Mouse (Mus musculus) cerebellum, adult 2 months (tissue): ENCODE results near the gene Tmeff1. TPM values are rescaled to one million over a fixed set of nuclear protein-coding genes. Genes with fewer than 3 reads are reported as not detected.
A peak's percentile ranks its signal among the peaks of the same experiment; 100 is the strongest.

Experiments used
- DNase-seq, 2 experiments: peaks; one replicate each; pipeline ENCODE4 v3.0.0; 2021
- H3K27ac ChIP-seq: fragments of 200-500 bp; 2 replicates; pipeline ENCODE4 v1.5.1; 2012; ENCODE audit warnings: low read length, control low read depth, inconsistent platforms; ENCODE audit not compliant: insufficient read depth
- H3K27me3 ChIP-seq: fragments of 200-500 bp; 2 replicates; pipeline ENCODE4 v1.6.1; 2012; ENCODE audit warnings: inconsistent platforms, mild to moderate bottlenecking, low read length, moderate library complexity; ENCODE audit not compliant: control insufficient read depth, insufficient read depth
- H3K4me1 ChIP-seq: fragments of 200-500 bp; 2 replicates; pipeline ENCODE4 v1.6.1; 2011; ENCODE audit warnings: low read length; ENCODE audit not compliant: control insufficient read depth, insufficient read depth
- H3K4me3 ChIP-seq: fragments of 200-500 bp; replicated peaks from 2 replicates; pipeline ENCODE3; 2011; ENCODE audit warnings: mild to moderate bottlenecking, low read depth, low read length, control low read depth; ENCODE audit not compliant: insufficient read depth
- CTCF ChIP-seq: fragments of 200-500 bp; IDR thresholded peaks from 2 replicates; pipeline ENCODE4 v1.5.1; 2011; ENCODE audit warnings: low read depth, mild to moderate bottlenecking, control low read depth, low read length, moderate library complexity, borderline replicate concordance; ENCODE audit not compliant: insufficient read depth
- POLR2A ChIP-seq: fragments of 200-500 bp; IDR thresholded peaks from 2 replicates; pipeline ENCODE4 v1.6.1; 2011; ENCODE audit warnings: low read length, control low read depth, borderline replicate concordance; ENCODE audit not compliant: insufficient read depth
- WGBS: fragments of 180-500 bp; shearing (Covaris S2); methylation state at CpG from one replicate; pipeline ENCODE4 v1.1.7; 2018; 5-methylcytosine and 5-hydroxymethylcytosine counted together
- polyA plus RNA-seq: library from polyadenylated mRNA; depleted of rRNA; stranded (reverse); fragments of >200 nt; gene quantifications from 2 replicates; pipeline ENCODE4 v1.2.3, GENCODE M21; 2012

Gene Tmeff1
- polyA plus RNA-seq, 1 experiment = 74.5 TPM

DNA sequence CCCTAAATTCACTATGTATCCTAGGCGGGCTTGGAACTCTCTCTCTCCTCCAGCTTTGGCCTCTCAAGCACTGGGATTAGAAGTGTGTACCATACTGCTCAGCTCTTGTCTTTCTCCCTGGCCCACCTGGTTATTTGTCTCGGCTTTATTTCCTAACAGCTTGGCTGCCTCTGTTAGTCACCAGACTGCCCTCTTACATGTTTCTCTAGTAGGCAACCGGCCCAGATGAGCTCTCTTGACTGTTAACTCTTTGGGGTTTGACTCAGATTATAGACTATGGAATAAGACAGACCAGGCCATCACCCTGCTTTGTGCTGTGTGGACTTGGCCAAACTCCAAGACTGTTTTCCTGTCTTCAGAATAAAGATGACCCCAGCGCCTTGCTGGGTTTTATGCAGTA is 6.6 kb upstream of the Tmeff1 start:
- no peak for TF ChIP-seq CTCF
- TF ChIP-seq POLR2A = no peak
- no peaks in the 10 kb centered on the region for H3K27me3 ChIP-seq
- H3K4me3 ChIP-seq = no peak overlapping the region
- no peaks in the 10 kb centered on the region for H3K4me1 ChIP-seq
- DNase-seq = no peak
- WGBS = 42% methylated on average over 4 of the region's 4 CpGs
- H3K27ac ChIP-seq = no peak overlapping the region

DNA sequence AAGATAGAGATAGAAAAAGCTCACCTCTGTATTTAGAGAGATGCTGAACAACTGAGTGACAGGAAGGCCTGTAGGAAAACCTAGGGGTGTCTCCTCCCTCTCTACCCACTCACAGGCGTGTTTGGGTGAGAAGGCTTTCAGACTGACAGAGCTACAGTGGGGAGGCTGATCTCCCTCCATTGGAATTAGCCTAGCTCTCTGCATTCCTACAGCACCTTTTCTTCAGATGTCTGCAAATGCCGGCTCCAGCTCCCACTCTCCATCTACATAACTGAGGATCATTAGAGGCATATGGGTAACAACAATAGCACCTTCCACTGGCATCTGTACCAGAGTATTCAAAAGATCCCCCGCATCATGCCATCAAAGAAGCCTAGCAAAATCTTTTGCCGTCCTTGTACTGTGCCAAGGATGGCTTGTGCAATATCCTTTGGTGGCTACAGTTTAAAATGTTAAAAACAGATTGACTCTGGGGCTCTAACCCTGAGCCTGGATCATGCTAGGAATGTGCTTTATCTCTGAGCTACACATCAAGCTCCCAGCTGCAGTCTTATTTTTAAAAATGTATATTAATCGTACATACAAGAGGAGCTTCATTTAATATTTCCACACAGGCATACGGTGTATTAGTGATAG is 5.4 kb upstream of the Tmeff1 start:
- no peaks in the 10 kb centered on the region for H3K27me3 ChIP-seq
- TF ChIP-seq POLR2A = no peak
- no peak for TF ChIP-seq CTCF
- H3K4me1 ChIP-seq = no peaks in the 10 kb centered on the region
- 87% methylated on average over 6 of the region's 6 CpGs for WGBS
- DNase-seq = no peak
- no peak overlapping the region for H3K4me3 ChIP-seq
- no peak overlapping the region for H3K27ac ChIP-seq

DNA sequence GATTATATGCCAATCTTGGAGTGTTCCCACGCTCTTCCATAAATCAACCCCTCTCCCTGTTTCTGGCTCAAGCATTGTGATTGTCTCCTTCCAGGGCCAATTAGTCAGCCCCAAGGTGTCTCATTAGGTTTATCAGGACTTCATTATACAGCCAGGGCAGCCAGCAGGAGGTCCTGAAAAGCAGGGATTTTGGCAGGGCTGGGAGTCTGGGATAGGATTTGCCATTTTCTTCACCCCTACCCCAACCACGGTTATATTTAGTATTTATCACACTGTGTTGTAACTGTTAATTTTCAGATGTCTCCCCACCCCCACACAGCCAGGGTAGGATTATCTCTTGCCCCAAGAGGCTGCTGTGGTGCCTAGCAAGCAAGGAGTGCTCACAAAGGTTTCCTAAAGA is 3.8 kb upstream of the Tmeff1 start:
- H3K27me3 ChIP-seq = peaks cover 2% of the 10 kb centered on the region; the same call in 1 of the 2 replicates
- no peak overlapping the region for H3K27ac ChIP-seq
- TF ChIP-seq POLR2A (no peak), CTCF (no peak)
- no peak for DNase-seq
- H3K4me3 ChIP-seq = no peak overlapping the region
- H3K4me1 ChIP-seq = peaks cover 5% of the 10 kb centered on the region; the same call in 1 of the 2 replicates
- 26% methylated on average over 2 of the region's 2 CpGs for WGBS

DNA sequence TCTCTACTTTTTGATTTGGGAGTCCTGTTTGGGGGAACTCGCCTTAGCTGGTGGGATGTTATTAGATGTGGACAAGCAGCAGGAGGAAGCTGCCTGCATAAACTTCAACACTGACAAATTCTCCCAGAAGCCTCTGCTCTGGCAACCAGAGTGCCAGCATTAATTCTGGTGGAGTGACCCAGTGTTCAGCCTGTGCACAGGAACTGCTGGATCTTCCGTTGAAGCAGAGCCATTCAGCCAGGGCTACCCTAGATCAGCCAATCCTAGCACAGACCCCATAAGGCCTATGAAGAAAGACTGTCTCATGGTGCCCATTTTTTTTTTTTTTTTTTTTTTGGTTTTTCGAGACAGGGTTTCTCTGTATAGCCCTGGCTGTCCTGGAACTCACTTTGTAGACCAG is 3.0 kb upstream of the Tmeff1 start:
- H3K27ac ChIP-seq = no peak overlapping the region
- WGBS = 55% methylated on average over 3 of the region's 3 CpGs

DNA sequence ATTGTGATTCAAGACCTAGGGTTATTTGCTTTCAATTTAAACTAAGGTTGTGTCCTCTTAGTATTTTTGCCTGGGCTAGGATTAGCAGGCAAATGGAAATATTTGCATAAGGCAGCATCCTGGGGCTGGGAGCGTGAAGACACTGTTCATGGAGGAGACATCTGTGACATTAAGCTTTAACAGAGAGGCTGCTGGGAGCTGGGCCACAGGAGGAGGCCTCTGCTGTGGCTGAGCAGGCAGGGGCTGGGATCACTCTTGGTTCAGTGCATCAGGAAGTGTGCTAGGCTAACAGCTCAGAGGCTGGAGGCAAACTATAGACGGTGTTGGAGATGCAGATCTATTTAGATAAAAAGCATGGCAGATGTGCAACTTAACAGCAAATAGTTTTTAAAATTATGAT is 2.0 kb upstream of the Tmeff1 start:
- no peak for DNase-seq
- TF ChIP-seq CTCF = no peak
- TF ChIP-seq POLR2A = no peak
- peaks cover 2% of the 10 kb centered on the region; the same call in 1 of the 2 replicates for H3K27me3 ChIP-seq
- no peak overlapping the region for H3K4me3 ChIP-seq
- H3K27ac ChIP-seq = no peak overlapping the region
- WGBS = 71% methylated on average over 2 of the region's 2 CpGs
- H3K4me1 ChIP-seq = peaks cover 5% of the 10 kb centered on the region; the same call in 1 of the 2 replicates

More for the DNA sequence above, 3.0 kb upstream of the Tmeff1 start:
- Histone ChIP-seq H3K4me3 (no peak overlapping the region), H3K27me3 (peaks cover 2% of the 10 kb centered on the region; the same call in 1 of the 2 replicates), H3K4me1 (peaks cover 5% of the 10 kb centered on the region; the same call in 1 of the 2 replicates)
- TF ChIP-seq CTCF (no peak), POLR2A (no peak)
- no peak for DNase-seq

DNA sequence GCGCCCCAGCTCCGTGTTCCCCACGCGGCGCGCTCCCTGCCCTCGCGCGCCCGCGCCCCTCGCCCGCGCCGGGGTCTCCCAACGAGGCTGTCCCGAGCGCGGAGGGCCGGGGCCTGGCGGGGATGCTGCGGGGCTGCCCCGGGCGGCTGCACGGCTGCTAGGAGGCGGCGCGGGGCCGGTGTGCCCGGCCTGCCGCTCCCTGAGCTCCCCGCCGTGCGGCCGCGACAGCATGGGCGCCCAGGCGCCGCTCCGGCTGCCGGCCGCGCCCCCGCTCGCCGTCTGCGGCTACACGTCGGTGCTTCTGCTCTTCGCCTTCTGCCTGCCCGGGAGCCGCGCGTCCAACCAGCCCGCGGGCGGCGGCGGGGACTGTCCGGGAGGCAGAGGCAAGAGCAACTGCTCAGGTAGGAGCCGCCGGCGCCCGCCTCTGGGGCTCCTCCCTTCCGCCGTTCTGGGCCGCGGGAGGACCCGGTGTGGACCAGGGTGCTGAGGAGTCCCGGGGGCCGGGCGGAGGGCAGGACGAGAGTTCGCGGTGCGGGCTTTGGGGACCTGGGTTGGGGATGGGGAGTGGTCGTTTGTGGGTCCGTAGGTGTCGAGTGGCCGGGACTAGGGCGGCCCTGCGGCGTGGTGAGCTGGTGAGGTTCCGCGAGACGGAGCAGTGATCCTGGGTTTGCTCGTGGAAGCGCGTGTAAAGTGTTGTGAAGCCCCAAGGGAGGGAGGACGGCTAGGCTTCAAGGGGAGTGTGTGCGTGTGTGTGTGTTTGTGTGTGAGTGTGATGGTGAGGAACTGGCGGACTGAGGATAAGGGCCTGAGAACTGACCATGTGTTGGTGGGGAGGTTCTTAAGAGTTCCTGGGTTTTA is 496 bp downstream of the Tmeff1 start:
- peak; percentile 35 to 38 for DNase-seq
- 1% methylated on average over 88 of the region's 92 CpGs for WGBS
- peak overlapping the region; percentile 43; the same call in 1 of the 2 replicates for H3K27ac ChIP-seq
- peaks cover 5% of the 10 kb centered on the region; the same call in 1 of the 2 replicates for H3K4me1 ChIP-seq
- H3K27me3 ChIP-seq = peaks cover 2% of the 10 kb centered on the region; the same call in 1 of the 2 replicates
- peak overlapping the region; percentile 52 for H3K4me3 ChIP-seq
- TF ChIP-seq POLR2A (no peak), CTCF (no peak)

DNA sequence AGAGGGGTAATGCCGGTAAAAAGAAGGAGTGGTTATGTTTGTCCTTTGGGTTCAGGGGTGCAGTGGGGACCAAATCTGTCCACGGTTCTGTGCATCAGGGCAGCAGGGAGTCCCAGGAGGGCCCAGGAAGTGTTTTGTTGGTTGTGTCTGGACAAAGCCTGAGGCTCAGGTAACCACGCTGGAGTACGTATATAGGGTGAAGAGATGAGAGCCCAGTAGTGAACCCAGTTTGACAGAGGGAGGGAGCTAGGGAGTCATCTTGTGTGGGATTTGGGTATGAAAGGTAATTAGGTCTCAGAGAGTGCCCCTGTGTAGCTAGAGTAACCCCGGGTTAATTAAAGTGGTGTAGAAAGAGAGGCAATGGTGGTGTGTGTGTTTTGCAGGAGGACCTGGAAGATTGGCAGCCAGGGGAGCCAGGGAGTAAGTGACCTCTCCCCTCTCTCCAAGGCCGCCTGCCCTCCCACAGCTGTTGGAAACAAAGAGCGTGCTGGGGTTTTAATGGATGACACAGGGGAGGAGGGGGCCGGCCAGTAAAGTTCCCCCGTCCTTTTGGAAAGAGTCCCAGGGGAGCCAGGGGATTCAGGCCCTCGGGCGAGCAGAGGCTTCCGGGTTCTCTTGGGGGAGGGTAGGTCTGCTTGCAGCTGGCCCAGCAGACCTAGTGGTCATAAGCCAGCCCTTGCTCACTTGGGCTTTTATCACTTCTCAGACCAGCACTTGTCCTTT is 1.3 kb downstream of the Tmeff1 start:
- WGBS = 22% methylated on average over 12 of the region's 12 CpGs
- TF ChIP-seq CTCF = no peak
- TF ChIP-seq POLR2A = no peak
- Histone ChIP-seq H3K4me1 (peaks cover 5% of the 10 kb centered on the region; the same call in 1 of the 2 replicates), H3K27ac (no peak overlapping the region), H3K4me3 (peak overlapping the region; percentile 52), H3K27me3 (peaks cover 2% of the 10 kb centered on the region; the same call in 1 of the 2 replicates)
- peak in 1 of 2 experiments; percentile 14 for DNase-seq
